Mouse (Mus musculus) stomach, embryonic 16.5 days (tissue): ENCODE data around the gene Taok1. TPM values are rescaled to one million over a fixed set of nuclear protein-coding genes. Genes with fewer than 3 reads are reported as not detected.

Experiments
- ATAC-seq: fragments of 200-750 bp; cut with Nextera tagmentation; 2 replicates; pipeline ENCODE4 v1.8.0; 2017; ENCODE audit warnings: moderate number of reproducible peaks, moderate TSS enrichment; ENCODE audit not compliant: insufficient read depth, low FRiP score
- H3K27ac ChIP-seq: fragments of 300-500 bp; sonication (generic); 2 replicates; pipeline ENCODE4 v1.5.1; 2014; ENCODE audit warnings: low read length
- H3K27me3 ChIP-seq: fragments of 300-500 bp; sonication (generic); 2 replicates; pipeline ENCODE4 v1.6.1; 2014; ENCODE audit warnings: low read length, control low read depth, mixed read lengths; ENCODE audit not compliant: control insufficient read depth, insufficient read depth
- H3K36me3 ChIP-seq: fragments of 300-500 bp; sonication (generic); 2 replicates; pipeline ENCODE4 v1.6.1; 2014; ENCODE audit warnings: low read length; ENCODE audit not compliant: control insufficient read depth, insufficient read depth
- H3K4me1 ChIP-seq: fragments of 300-500 bp; sonication (generic); 2 replicates; pipeline ENCODE4 v1.6.1; 2014; ENCODE audit warnings: low read length, control low read depth, mixed read lengths; ENCODE audit not compliant: control insufficient read depth, insufficient read depth
- H3K4me2 ChIP-seq: fragments of 300-500 bp; sonication (generic); 2 replicates; pipeline ENCODE4 v1.6.1; 2014; ENCODE audit warnings: low read depth, low read length, mixed read lengths
- H3K4me3 ChIP-seq: fragments of 300-500 bp; sonication (generic); replicated peaks from 2 replicates; pipeline ENCODE4 v1.5.1; 2014; ENCODE audit warnings: mild to moderate bottlenecking, low read length
- H3K9ac ChIP-seq: fragments of 300-500 bp; sonication (generic); 2 replicates; pipeline ENCODE4 v1.6.1; 2014; ENCODE audit warnings: low read length
- H3K9me3 ChIP-seq: fragments of 300-500 bp; sonication (generic); replicated peaks from 2 replicates; pipeline ENCODE4 v1.6.1; 2016; ENCODE audit warnings: low read length, control low read depth; ENCODE audit not compliant: control insufficient read depth
- WGBS: fragments of 180-500 bp; shearing (Covaris S2); extraction: QIAGEN DNeasy Blood & Tissue Kit; methylation state at CpG from one replicate; pipeline ENCODE4 v1.1.7; 2014; 5-methylcytosine and 5-hydroxymethylcytosine counted together
- polyA plus RNA-seq: library from polyadenylated mRNA; unstranded; fragments of >200 nt; fragmentation: Nextera tagmentation; extraction: Ambion mirVana; gene quantifications from 2 replicates; pipeline ENCODE4 v1.2.1, GENCODE M21; 2015

Taok1 gene
- polyA plus RNA-seq, 1 experiment from 2014 or later = 11.5 TPM

DNA sequence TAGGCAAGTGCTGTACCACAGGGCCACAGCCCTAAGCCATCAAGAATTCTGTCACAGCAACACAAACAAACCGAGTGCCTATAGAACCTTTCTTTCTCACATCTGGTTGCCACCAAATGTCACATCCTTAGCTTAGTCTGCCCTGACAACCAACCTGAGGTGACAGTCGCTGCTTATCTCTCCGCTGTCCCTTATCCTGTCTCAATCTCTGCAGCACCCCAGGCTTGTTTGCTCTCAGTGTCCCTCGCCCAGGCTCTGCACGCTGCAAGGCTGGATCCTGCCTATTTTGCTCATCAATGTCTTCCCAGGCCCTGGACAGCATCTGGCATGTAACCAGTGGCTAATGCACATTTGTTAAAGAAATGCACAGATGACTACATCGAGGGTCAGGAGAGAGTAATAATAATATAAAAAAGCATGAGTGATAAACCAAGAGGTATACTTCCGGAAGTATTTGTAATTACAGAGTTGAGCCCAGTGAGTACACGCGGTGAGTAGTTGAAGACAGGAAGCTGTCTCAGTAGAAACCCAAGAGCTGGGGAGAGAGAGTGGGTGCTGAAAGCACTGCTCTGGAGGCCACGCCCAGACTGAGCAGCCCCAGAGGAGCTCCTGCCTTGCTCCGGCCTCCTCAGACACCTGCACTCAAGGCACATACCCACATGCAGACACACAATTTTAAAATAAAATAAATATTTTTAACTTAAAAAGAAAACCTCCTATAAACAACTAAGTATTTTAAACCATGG lies 123.9 kb downstream of the Taok1 start:
- peaks cover 22% of the 10 kb centered on the region for H3K4me1 ChIP-seq
- H3K27ac ChIP-seq = no peak overlapping the region
- ATAC-seq = no peak
- no peak overlapping the region for H3K4me3 ChIP-seq
- H3K27me3 ChIP-seq = no peaks in the 10 kb centered on the region
- no peak overlapping the region for H3K4me2 ChIP-seq
- H3K9me3 ChIP-seq = no peaks in the 10 kb centered on the region
- WGBS = 39% methylated on average over 11 of the region's 11 CpGs
- H3K36me3 ChIP-seq = no peaks in the 10 kb centered on the region
- no peak overlapping the region for H3K9ac ChIP-seq

DNA sequence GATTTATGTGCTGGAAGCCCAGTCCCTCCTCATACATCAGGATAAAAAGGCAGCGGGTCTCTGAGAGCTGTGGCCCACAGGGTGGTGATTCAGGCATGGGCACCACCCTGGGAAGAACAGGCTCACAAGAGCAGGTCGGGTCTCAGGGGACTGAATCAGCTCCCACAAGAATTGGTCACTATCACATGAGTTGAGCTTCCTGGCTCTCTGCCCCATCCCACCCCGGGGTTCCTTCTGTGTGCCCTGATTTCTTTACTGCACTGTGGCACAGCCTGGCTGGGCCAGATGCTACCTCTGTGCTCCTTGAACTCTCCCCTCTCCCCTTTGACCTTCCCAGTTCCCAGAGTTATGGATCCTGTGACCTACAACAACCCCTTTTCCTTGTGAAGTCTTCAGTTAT lies 124.6 kb downstream of the Taok1 start:
- Histone ChIP-seq H3K9me3 (no peaks in the 10 kb centered on the region), H3K36me3 (no peaks in the 10 kb centered on the region), H3K4me3 (no peak overlapping the region), H3K4me1 (peaks cover 17% of the 10 kb centered on the region), H3K4me2 (no peak overlapping the region), H3K27ac (no peak overlapping the region), H3K27me3 (no peaks in the 10 kb centered on the region), H3K9ac (no peak overlapping the region)
- WGBS = 51% methylated on average over 3 of the region's 3 CpGs
- no peak for ATAC-seq

Other genes with a start within 250 kb of the Taok1 start
- 0.12 and 2.0 TPM in 2 replicates for gene Coro6, start 145.4 kb downstream of the Taok1 start, polyA plus RNA-seq
- gene Ankrd13b, start 118.1 kb downstream of the Taok1 start, polyA plus RNA-seq = 2.4 and 2.8 TPM in 2 replicates
- 7.9 and 9.1 TPM in 2 replicates for gene Git1, start 114.3 kb downstream of the Taok1 start, polyA plus RNA-seq
- gene Abhd15, start 92.7 kb downstream of the Taok1 start, polyA plus RNA-seq = 3.2 and 4.2 TPM in 2 replicates
- gene Trp53i13, start 91.8 kb downstream of the Taok1 start, polyA plus RNA-seq = 25.1 and 25.5 TPM in 2 replicates
- 0.17 TPM in 1 of 2 replicates, not detected in the other for gene Gm10392, start 88.6 kb downstream of the Taok1 start, polyA plus RNA-seq
- 3.4 and 4.2 TPM in 2 replicates for gene Nufip2, start 78.3 kb upstream of the Taok1 start, polyA plus RNA-seq
- gene Cryba1, start 117.5 kb upstream of the Taok1 start, polyA plus RNA-seq = not detected in 2 replicates
- 44.9 and 46.0 TPM in 2 replicates for gene Myo18a, start 155.4 kb upstream of the Taok1 start, polyA plus RNA-seq
- 1.2 and 1.4 TPM in 2 replicates for gene Gm10277, start 179.9 kb upstream of the Taok1 start, polyA plus RNA-seq